Mouse (Mus musculus): Measurements from ENCODE around the gene Hoxa3. TPM values are rescaled to one million over a fixed set of nuclear protein-coding genes. Genes with fewer than 3 reads are reported as not detected.

Hoxa3 gene
- polyA plus RNA-seq, 1 experiment from 2014 or later = not detected

Small RNA genes within 50 kb of the gene (microRNA-seq; reads per million reads assigned to microRNA genes)
- not detected for gene Mir196b

Other genes starting within 250 kb of the Hoxa3 start
- 13.2 and 17.0 TPM in 2 replicates for gene Skap2, start 200.8 kb downstream of the Hoxa3 start, polyA plus RNA-seq (2021; fragmentation: Nextera tagmentation)
- not detected in 2 replicates for gene Hoxa1, start 55.0 kb downstream of the Hoxa3 start, polyA plus RNA-seq (2021; fragmentation: Nextera tagmentation)
- gene Hoxa2, start 48.5 kb downstream of the Hoxa3 start, polyA plus RNA-seq (2021; fragmentation: Nextera tagmentation) = not detected in 2 replicates
- gene 5730596B20Rik, start 35.8 kb downstream of the Hoxa3 start, polyA plus RNA-seq (2021; fragmentation: Nextera tagmentation) = not detected in 2 replicates
- not detected in 2 replicates for gene Hoxa4, start 21.6 kb downstream of the Hoxa3 start, polyA plus RNA-seq (2021; fragmentation: Nextera tagmentation)
- not detected in 2 replicates for gene Hoxa5, start 8.7 kb downstream of the Hoxa3 start, polyA plus RNA-seq (2021; fragmentation: Nextera tagmentation)
- gene Hoxa6, start 4.6 kb downstream of the Hoxa3 start, polyA plus RNA-seq (2021; fragmentation: Nextera tagmentation) = not detected in 2 replicates
- not detected in 2 replicates for gene Gm28308, start within 50 bp of the Hoxa3 start, polyA plus RNA-seq (2021; fragmentation: Nextera tagmentation)
- 0.29 TPM in 1 of 2 replicates, not detected in the other for gene Hoxa7, start 8.5 kb upstream of the Hoxa3 start, polyA plus RNA-seq (2021; fragmentation: Nextera tagmentation)
- not detected in 2 replicates for gene Hoxa9, start 17.8 kb upstream of the Hoxa3 start, polyA plus RNA-seq (2021; fragmentation: Nextera tagmentation)
- gene Hoxa10, start 27.5 kb upstream of the Hoxa3 start, polyA plus RNA-seq (2021; fragmentation: Nextera tagmentation) = not detected in 2 replicates
- gene Hoxa11, start 32.5 kb upstream of the Hoxa3 start, polyA plus RNA-seq (2021; fragmentation: Nextera tagmentation) = not detected in 2 replicates
- not detected in 2 replicates for gene Hoxa13, start 47.5 kb upstream of the Hoxa3 start, polyA plus RNA-seq (2021; fragmentation: Nextera tagmentation)
- not detected in 2 replicates for gene Evx1, start 100.2 kb upstream of the Hoxa3 start, polyA plus RNA-seq (2021; fragmentation: Nextera tagmentation)